Mouse (Mus musculus): ENCODE measurements around the gene Setd1b.

Gene Setd1b

DNA sequence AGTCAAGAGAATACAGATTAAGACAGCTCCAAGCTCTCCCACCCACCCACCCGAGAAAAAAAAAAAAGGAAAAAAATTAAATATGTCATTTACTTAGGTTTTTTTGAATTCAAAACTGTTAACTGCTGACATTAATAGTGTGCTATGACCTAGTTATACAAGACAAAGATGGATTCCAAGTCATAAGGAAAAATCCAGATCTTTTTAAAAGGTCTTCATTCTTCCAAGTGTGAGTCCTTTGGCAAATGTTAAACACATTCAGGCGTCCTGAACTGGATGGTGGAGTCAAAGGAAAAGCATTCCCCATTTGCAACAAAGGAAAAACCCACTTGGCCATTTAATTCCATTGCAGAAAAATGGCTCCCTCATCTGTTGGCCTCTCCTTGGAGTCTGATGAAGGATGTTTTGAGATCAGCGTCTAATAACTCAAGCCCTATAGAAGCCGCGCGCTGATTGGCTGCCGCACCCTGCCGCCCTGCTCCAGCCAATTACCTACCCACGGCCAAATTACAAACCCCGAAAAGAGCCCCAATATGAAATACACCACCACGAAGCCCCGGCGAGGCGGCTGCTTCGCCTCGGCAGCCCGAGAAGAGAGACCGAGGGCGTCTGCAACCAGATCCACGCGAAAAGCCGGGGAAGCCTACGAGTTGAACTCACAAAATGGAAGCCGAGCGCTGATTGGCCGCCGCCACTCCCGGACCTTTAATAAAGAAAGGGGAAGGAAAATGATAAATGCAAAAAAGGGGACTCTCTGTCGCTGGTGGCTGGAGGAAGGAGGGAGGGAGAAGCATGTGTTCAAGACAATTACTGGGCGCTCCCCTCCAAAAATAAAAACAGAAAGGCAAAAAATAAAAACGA lies 1.1 kb upstream of the Setd1b start:
- DNase-seq = peak; percentile 87

DNA sequence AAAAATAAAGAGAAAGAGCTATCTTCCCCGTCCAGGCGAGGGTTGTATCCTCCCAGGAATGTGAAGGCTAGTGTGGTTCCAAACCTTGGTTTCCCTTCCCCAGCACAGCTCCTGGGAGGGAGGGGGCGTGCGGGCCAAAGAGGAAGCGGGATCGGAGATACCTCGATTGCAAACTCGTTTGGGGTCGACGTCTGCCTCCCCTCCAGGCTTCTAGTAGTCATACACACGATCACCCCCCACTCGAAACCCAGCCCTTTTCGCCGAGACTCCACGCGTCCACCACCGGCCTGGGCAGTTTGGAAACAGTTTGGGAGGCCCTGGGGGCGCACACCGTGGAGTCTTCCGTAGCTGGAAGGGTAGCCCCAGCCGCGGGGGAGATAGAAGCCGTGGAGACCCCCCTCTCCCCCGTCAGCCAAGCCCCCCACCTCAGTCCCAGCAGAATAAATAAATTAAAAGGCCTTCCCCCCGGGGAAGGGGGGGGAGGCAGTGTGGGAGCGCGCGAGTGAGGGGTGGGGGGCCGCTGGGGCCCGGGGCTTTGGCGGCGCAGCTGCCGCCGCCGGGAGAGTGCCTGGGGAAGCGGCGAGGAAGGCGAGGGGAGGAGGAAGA lies 335 bp upstream of the Setd1b start:
- peak; percentile 73 for DNase-seq

- DNase-seq = no peak
These were observed 1.4 kb downstream of the Setd1b start for GRCm38 (mm10) chr5:123143251-123143970.

DNA sequence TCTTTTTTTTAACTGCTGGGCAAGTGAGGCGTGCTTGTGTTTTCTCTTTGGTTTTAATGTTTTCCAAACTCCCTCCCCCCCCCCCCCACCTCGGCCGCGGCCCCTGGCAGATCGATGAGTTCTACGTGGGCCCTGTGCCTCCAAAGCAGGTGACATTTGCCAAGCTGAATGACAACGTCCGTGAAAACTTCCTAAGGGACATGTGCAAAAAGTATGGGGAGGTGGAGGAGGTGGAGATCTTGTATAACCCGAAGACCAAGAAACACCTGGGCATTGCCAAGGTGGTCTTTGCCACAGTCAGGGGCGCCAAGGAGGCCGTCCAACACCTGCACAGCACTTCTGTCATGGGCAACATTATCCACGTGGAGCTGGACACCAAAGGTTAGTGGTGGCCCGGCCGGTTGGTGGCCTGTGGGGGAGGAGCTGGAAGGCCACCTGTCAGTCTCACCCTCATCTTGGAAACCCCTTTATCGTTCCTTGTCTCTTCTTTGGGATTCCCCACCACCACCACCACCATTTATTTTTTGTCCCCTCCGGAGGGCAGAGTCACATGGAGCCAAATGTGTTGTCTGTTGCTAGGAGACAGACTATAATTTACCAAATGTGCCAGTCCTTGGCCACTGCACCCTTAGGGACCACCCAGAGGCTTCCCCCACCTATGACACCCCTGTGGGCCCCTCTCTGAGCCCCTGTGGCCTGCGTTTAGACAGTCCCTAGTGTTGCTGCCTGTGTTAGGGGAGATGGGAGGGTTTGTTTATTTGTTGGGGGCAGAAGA lies 2.2 kb downstream of the Setd1b start:
- no peak for DNase-seq

GRCm38 (mm10) chr5:123144746-123145590 lies 3.0 kb downstream of the Setd1b start:
- peak; percentile 59 for DNase-seq

DNA sequence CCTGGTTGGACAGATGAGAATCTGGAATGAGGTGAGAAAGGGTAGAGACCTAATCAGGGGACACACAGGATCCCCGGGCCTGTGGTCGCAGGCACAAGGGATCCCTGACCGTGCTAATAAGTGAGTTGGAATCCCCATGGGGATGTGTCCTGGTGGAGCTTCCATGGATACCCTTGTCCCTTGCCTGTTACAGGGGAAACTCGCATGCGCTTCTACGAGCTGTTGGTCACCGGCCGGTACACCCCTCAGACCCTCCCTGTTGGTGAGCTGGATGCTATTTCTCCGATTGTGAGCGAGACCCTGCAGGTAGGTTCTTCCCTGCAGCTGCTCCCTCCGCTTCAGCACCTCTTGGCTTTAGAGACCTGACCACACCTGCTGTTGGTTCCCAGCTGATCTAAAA lies 4.4 kb downstream of the Setd1b start:
- no peak for DNase-seq

DNA sequence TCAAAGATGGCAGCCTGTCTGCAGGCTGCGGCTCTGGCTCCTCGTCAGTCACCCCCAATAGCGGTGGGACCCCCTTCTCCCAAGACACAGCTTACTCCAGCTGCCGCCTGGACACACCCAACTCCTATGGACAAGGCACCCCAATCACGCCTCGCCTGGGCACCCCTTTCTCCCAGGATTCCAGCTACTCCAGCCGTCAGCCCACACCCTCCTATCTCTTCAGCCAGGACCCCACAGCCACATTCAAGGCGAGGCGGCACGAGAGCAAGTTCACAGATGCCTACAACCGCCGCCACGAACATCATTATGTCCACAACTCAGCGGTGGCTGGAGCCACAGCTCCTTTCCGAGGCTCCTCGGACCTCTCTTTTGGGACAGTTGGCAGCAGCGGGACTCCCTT lies 5.6 kb downstream of the Setd1b start:
- no peak for DNase-seq

DNA sequence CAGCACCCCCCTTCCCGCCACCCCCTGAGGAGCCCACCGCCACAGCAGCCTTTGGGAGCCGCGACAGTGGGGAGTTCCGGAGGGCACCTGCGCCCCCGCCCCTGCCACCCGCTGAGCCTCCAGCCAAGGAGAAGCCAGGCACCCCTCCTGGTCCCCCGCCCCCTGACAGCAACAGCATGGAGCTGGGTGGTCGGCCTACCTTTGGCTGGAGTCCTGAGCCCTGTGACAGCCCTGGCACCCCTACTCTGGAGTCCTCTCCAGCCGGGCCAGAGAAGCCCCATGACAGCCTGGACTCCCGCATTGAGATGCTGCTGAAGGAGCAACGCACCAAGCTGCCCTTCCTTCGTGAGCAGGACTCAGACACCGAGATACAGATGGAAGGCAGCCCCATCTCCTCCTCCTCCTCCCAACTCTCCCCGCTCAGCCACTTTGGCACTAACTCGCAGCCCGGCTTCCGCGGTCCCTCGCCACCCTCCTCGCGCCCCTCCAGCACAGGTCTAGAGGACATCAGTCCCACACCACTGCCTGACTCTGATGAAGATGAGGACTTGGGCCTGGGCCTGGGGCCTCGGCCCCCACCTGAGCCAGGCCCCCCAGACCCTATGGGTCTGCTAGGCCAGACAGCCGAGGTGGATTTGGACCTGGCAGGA lies 6.2 kb downstream of the Setd1b start:
- no peak for DNase-seq

DNA sequence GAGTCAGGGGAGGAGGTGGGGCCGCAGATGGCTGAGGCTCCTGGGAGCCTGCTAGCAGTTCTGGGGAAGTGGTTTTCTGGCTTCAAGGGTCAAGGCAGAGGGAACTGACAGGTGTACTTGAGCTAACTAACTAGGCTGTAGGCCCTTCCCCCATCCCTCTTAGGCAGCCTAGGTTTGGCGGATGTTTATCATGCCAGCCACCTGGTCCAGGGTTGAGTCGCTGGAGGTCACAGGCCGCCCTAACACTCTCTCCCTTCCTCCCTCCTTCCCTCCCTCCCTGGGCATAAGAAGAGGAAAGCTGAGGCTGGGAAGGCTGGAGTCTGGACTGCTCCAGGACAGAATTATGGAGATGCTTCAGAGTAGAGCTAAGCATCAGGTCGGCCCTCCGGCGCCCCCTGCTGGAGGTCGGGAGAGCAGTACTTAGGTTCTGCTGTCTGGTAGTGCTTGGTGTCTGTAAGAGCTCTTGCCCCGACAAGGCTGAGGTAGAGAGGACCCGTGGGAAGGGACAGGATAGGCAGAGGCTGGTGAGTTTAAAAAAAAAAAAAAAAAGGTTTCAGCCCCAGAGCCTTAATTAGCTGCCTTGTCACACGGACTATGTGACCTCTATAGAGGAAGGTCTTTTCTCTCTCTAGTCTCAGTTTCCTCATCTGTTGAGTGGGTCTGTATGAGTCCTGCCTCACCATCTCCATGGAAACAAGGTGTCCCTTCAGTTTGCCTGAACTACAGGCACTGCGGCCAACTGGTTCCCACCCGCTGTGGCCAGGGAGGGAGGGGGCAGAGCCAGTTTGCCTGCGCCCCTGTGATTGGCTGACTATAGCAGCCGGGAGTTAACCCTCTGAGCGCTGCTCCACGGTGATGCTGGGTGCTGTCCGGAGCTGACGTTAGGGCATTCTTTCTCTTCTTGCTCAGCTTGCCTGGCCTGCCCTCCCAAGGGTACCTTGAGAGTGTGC lies 7.7 kb downstream of the Setd1b start:
- DNase-seq = peak; percentile 91

GRCm38 (mm10) chr5:123150641-123151040 lies 8.6 kb downstream of the Setd1b start:
- peak; percentile 92 for DNase-seq

- DNase-seq = peak; percentile 82
These were observed 9.1 kb downstream of the Setd1b start for GRCm38 (mm10) chr5:123151077-123151476.

DNA sequence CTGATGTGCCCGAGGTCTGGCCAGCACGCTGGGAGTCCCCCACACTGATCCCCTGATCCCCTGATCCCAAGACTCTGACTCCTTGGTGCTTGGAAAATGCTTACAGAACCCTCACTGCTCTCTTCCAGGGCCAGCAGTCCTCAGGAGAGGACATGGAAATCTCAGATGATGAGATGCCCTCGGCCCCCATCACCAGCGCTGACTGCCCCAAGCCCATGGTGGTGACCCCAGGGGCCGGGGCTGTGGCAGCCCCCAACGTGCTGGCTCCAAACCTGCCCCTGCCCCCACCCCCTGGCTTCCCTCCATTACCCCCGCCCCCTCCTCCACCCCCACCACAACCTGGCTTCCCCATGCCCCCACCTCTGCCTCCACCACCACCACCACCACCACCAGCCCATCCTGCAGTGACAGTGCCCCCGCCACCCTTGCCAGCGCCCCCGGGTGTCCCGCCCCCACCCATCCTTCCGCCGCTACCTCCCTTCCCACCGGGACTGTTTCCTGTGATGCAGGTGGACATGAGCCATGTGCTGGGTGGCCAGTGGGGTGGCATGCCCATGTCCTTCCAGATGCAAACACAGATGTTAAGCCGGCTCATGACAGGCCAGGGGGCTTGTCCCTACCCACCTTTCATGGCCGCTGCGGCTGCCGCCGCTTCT lies 9.8 kb downstream of the Setd1b start:
- no peak for DNase-seq

GRCm38 (mm10) chr5:123152901-123153300 lies 10.9 kb downstream of the Setd1b start:
- DNase-seq = peak; percentile 70

DNA sequence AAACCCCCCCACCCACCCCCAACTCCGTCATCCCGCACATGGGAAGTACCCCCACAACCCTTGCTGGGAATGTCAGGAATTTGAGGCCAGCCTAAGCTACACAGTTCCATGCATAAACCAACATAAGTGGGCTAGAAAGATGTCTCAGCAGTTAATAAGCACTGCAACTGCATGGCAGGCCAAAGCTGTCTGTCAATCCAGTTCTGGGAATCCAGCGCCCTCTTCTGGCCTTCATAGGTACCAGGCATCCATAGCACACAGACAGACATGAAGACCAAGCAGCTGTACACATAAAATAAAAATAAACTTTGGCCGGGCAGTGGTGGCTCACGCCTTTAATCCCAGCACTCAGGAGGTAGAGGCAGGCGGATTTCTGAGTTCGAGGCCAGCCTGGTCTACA lies 13.4 kb downstream of the Setd1b start:
- peak; percentile 85 for DNase-seq

DNA sequence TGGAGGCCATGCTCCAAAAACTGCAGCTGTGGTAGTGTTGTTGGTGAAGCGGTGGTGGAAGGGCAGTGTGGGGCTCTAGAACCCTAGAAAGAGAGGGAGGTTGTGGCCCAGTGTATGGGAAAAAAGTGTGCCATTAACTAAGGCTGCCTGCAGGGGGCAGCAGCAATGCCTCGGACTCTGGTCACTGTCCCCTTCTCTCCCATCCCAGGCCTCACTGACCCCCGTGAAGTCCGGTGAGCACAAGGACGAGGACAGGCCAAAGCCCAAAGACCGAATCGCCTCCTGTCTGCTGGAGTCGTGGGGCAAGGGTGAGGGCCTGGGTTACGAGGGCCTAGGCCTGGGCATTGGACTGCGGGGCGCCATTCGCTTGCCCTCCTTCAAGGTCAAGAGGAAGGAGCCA lies 14.8 kb downstream of the Setd1b start:
- DNase-seq = no peak

GRCm38 (mm10) chr5:123157972-123158371 lies 16.0 kb downstream of the Setd1b start:
- DNase-seq = no peak

DNA sequence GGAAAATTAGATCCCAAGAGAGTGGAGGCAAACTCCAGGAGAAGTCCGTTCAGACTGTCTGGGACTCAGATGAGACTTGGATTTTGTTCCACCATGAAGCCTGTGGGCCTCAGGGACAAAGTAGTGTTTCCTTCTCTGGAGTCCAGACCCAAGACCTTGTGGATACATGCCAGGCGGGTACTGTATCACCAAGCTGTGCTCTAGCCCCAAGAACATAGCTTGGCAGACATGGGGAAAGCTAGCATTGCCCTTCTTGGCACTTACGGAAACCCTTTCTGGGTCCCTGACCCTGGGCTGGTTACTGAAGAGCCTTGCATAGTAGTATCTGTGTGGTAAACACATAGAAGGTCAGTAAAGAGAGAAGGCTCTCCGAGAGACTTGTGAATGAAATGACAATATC lies 17.5 kb downstream of the Setd1b start:
- no peak for DNase-seq

DNA sequence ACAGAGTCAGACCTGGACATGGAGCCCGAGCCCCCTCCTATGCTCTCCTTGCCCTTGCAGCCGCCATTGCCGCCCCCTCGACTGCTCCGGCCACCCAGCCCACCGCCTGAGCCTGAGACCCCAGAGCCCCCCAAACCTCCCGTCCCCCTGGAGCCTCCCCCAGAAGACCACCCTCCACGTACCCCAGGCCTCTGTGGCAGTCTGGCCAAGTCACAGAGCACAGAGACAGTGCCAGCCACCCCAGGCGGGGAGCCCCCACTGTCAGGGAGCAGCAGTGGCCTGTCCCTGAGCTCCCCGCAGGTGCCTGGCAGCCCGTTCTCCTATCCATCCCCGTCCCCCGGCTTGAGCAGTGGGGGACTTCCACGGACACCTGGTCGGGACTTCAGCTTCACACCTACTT lies 17.9 kb downstream of the Setd1b start:
- no peak for DNase-seq

GRCm38 (mm10) chr5:123160341-123160740 lies 18.3 kb downstream of the Setd1b start:
- DNase-seq = no peak

DNA sequence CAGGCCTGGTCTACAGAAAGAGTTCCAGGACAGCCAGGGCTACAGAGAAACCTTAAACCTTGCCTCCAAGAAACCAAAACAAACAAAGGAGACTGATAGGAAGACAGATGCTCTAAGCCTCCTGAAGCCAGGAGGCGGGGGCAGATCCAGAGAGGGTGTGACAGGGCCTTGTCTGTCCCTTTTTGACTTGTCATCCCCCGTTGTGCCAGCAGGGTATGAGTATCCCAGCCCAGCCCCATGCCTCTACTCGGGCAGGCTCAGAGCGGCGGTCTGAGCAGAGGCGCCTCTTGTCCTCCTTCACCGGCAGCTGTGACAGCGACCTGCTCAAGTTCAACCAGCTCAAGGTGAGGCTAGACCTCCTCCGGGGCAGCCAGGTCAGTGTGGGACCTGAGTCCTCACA lies 20.9 kb downstream of the Setd1b start:
- no peak for DNase-seq

Measured in thymus, postnatal 14 days (tissue).